Comparison of ENCODE assay signal across 32 mouse cellular contexts in genomic region chr3:145795896-145796295, GRCm38 (mm10). TPM values are rescaled to one million over a fixed set of nuclear protein-coding genes. Genes with fewer than 3 reads are reported as not detected.
DNase-seq lines count a peak whose midpoint lies in the region; ATAC-seq and TF ChIP-seq lines count a peak whose summit lies in the region.
"Had no signal": no experiment of that assay in that cellular context is flagged by ENCODE, and none has a peak within 500 bp of the region (broad histone marks: within the 10 kb centered on the region; RNA-seq: fewer than 3 reads in every experiment).

No protein-coding gene starts in this region.

- no peaks in the 10 kb centered on the region for H3K9me3 ChIP-seq in embryonic facial prominence, embryonic 11.5 days (replicated peaks; ENCODE audit: control insufficient read depth, low read length)
- H3K9me3 ChIP-seq in limb, embryonic 12.5 days, result no peaks in the 10 kb centered on the region
- H3K9me3 ChIP-seq: forebrain, embryonic 10.5 days; hindbrain, embryonic 10.5 days; hindbrain, embryonic 15.5 days; intestine, embryonic 15.5 days; midbrain, embryonic 15.5 days; neural tube, embryonic 12.5 days had no signal

- no peak for TF ChIP-seq CTCF in embryonic fibroblast, embryonic 13.5 days (IDR thresholded peaks at IDR 0.05; ENCODE audit: borderline replicate concordance, insufficient read depth, low read length)

- no peak overlapping the region for H3K4me2 ChIP-seq in embryonic facial prominence, embryonic 11.5 days (ENCODE audit: low read depth, low read length)
- H3K4me2 ChIP-seq in limb, embryonic 12.5 days, result no peak overlapping the region
- H3K4me2 ChIP-seq: heart, embryonic 13.5 days; hindbrain, embryonic 15.5 days; intestine, embryonic 15.5 days; lung, embryonic 14.5 days; midbrain, embryonic 15.5 days; neural tube, embryonic 12.5 days had no signal

- DNase-seq in embryo, embryonic 10.5 days (ENCODE audit: low spot score), result peak; percentile 45
- DNase-seq in embryonic facial prominence, embryonic 11.5 days (ENCODE audit: low spot score), result peak; percentile 74
- DNase-seq in cerebellum, postnatal 4 days (ENCODE audit: low spot score in 2 of 2), result no peak
- DNase-seq in urinary bladder, adult 2 months (ENCODE audit: low spot score), result no peak
- DNase-seq in thymus, adult 18-20 months, result no peak
- DNase-seq in natural killer cell, adult 2 months (ENCODE audit: low spot score in 2 of 2), result no peak
- DNase-seq: adrenal gland, postnatal 10 days; cerebellum, adult 11 months; cerebellum, adult 9-10 months; cerebellum, postnatal 36 days; heart, postnatal 10 days; kidney, adult 2 months; kidney, postnatal 4 days; liver; lung, embryonic 14.5 days; lung, postnatal 14 days; retina, postnatal 1 day; right cerebral cortex, postnatal 14 days had no signal

- H3K4me3 ChIP-seq in embryonic facial prominence, embryonic 11.5 days (ENCODE audit: low read depth, low read length), result no peak overlapping the region
- H3K4me3 ChIP-seq in embryonic fibroblast, embryonic 13.5 days (ENCODE audit: insufficient read depth, low read length), result no peak overlapping the region
- H3K4me3 ChIP-seq in limb, embryonic 12.5 days (replicated peaks), result no peak overlapping the region
- H3K4me3 ChIP-seq: forebrain, embryonic 10.5 days; heart, embryonic 13.5 days; hindbrain, embryonic 10.5 days; hindbrain, embryonic 15.5 days; intestine, embryonic 15.5 days; midbrain, embryonic 10.5 days; midbrain, embryonic 15.5 days; neural tube, embryonic 12.5 days had no signal

- no peaks in the 10 kb centered on the region for H3K4me1 ChIP-seq in embryonic facial prominence, embryonic 11.5 days (ENCODE audit: control insufficient read depth, insufficient read depth, low read length)
- H3K4me1 ChIP-seq in embryonic fibroblast, embryonic 13.5 days (ENCODE audit: control insufficient read depth, insufficient read depth, low read length), result peaks cover 8% of the 10 kb centered on the region
- peaks cover 26% of the 10 kb centered on the region for H3K4me1 ChIP-seq in limb, embryonic 12.5 days (replicated peaks)
- H3K4me1 ChIP-seq: midbrain, embryonic 15.5 days had no signal

- H3K27ac ChIP-seq in embryonic facial prominence, embryonic 11.5 days (replicated peaks; ENCODE audit: low read depth, low read length), result 0 out of 2 replicates have a peak overlapping the region, but pooled peaks have one; percentile 16
- peak overlapping the region; percentile 82 for H3K27ac ChIP-seq in embryonic fibroblast, embryonic 13.5 days (ENCODE audit: insufficient read depth, low read length)
- peak overlapping the region; percentile 74 for H3K27ac ChIP-seq in limb, embryonic 12.5 days
- H3K27ac ChIP-seq: forebrain, embryonic 10.5 days; heart, embryonic 13.5 days; hindbrain, embryonic 10.5 days; hindbrain, embryonic 15.5 days; intestine, embryonic 15.5 days; kidney, postnatal 0 days; liver, embryonic 14.5 days; midbrain, embryonic 10.5 days; midbrain, embryonic 15.5 days; neural tube, embryonic 12.5 days had no signal

- 54% methylated on average over 7 of the region's 7 CpGs for WGBS in embryonic facial prominence, embryonic 11.5 days
- WGBS in limb, embryonic 12.5 days, result 39% methylated on average over 7 of the region's 7 CpGs

- no peak for TF ChIP-seq POLR2A in embryonic fibroblast, embryonic 13.5 days (IDR thresholded peaks at IDR 0.05; ENCODE audit: low read depth, low read length)

- ATAC-seq in embryonic facial prominence, embryonic 11.5 days (replicated peaks; ENCODE audit: insufficient number of reproducible peaks, low FRiP score, low TSS enrichment, low read depth), result peak; percentile 42; the same call in 1 of the 2 replicates
- ATAC-seq in limb, embryonic 12.5 days (ENCODE audit: insufficient number of reproducible peaks, insufficient read depth, low FRiP score, low TSS enrichment, low read depth), result peak; percentile 21; the same call in 1 of the 2 replicates
- ATAC-seq: forebrain, embryonic 16.5 days; intestine, embryonic 15.5 days; midbrain, embryonic 15.5 days had no signal

- H3K9ac ChIP-seq in embryonic facial prominence, embryonic 11.5 days (replicated peaks; ENCODE audit: low read length), result no peak overlapping the region
- no peak overlapping the region for H3K9ac ChIP-seq in limb, embryonic 12.5 days (replicated peaks)
- H3K9ac ChIP-seq: heart, embryonic 13.5 days; hindbrain, embryonic 15.5 days; intestine, embryonic 15.5 days; liver, embryonic 14.5 days; lung, embryonic 14.5 days; midbrain, embryonic 15.5 days; neural tube, embryonic 12.5 days had no signal

- no peaks in the 10 kb centered on the region for H3K36me3 ChIP-seq in embryonic facial prominence, embryonic 11.5 days (replicated peaks; ENCODE audit: control insufficient read depth, insufficient read depth, low read depth, low read length)
- H3K36me3 ChIP-seq in limb, embryonic 12.5 days, result no peaks in the 10 kb centered on the region
- H3K36me3 ChIP-seq: forebrain, embryonic 10.5 days; heart, embryonic 13.5 days; hindbrain, embryonic 10.5 days; hindbrain, embryonic 15.5 days; intestine, embryonic 15.5 days; midbrain, embryonic 10.5 days; midbrain, embryonic 15.5 days; neural tube, embryonic 12.5 days had no signal

- H3K27me3 ChIP-seq in embryonic facial prominence, embryonic 11.5 days (ENCODE audit: control insufficient read depth, insufficient read depth, low read length), result no peaks in the 10 kb centered on the region
- no peaks in the 10 kb centered on the region for H3K27me3 ChIP-seq in limb, embryonic 12.5 days
- H3K27me3 ChIP-seq: CH12.LX; heart, embryonic 13.5 days; hindbrain, embryonic 15.5 days; intestine, embryonic 15.5 days; midbrain, embryonic 15.5 days; neural tube, embryonic 12.5 days had no signal

RNA-seq across cellular contexts. Expression of gene Ddah1, which starts 37.4 kb away (rescaled TPM):
- 23.7 and 28.0 TPM in 2 replicates for polyA plus RNA-seq in embryonic facial prominence, embryonic 11.5 days (2014; fragmentation: Nextera tagmentation; extraction: Ambion mirVana)
- polyA plus RNA-seq in embryonic fibroblast, embryonic 13.5 days (2011; ENCODE audit: insufficient read length, low read depth, missing spikeins), result 145 and 197 TPM in 2 replicates
- 21.7 and 25.4 TPM in 2 replicates for polyA plus RNA-seq in limb, embryonic 12.5 days (2016; fragmentation: Nextera tagmentation; extraction: Ambion mirVana)
- 0.74 and 0.94 TPM in 2 replicates for polyA plus RNA-seq in urinary bladder, adult 2 months (2012; rRNA removed)

Comparison
In these comparisons a context has a peak if more than half of its experiments do, and no peak if none do; other contexts are left out.
1. DNase-seq: peak in embryo, embryonic 10.5 days (single experiment) and embryonic facial prominence, embryonic 11.5 days (single experiment); none in cerebellum, postnatal 4 days (0 of 2), urinary bladder, adult 2 months (single experiment), thymus, adult 18-20 months (0 of 2) and natural killer cell, adult 2 months (0 of 2).
2. H3K27ac ChIP-seq: peak in every context shown above with its lines; median percentile 82 in embryonic fibroblast, embryonic 13.5 days; 74 in limb, embryonic 12.5 days; 16 in embryonic facial prominence, embryonic 11.5 days.
3. RNA of gene Ddah1, which starts 37.4 kb away (polyA plus RNA-seq): 145 to 197 TPM in embryonic fibroblast, embryonic 13.5 days, 23.7 to 28.0 TPM in embryonic facial prominence, embryonic 11.5 days and 21.7 to 25.4 TPM in limb, embryonic 12.5 days; 0.74 to 0.94 TPM in urinary bladder, adult 2 months; every median in the first group is over 10 times any median in the second.